Mouse (Mus musculus): ENCODE measurements around the gene Vangl1.

Vangl1 gene

GRCm38 (mm10) chr3:102145645-102146386 lies 58.7 kb downstream of the Vangl1 start:
- in situ Hi-C loops (cut with MboI; ENCODE audit: unreplicated experiment in 2 of 2): no loop called here

GRCm38 (mm10) chr3:102144401-102144800 lies 60.1 kb downstream of the Vangl1 start:
- in situ Hi-C loops (cut with MboI; ENCODE audit: unreplicated experiment in 2 of 2): no loop called here

GRCm38 (mm10) chr3:102143536-102143935 lies 61.0 kb downstream of the Vangl1 start:
- in situ Hi-C loops (cut with MboI; ENCODE audit: unreplicated experiment in 2 of 2): no loop called here

- in situ Hi-C loops (cut with MboI; ENCODE audit: unreplicated experiment in 2 of 2): no loop called here
These were observed 61.5 kb downstream of the Vangl1 start for GRCm38 (mm10) chr3:102142947-102143346.

- in situ Hi-C loops (cut with MboI; ENCODE audit: unreplicated experiment in 2 of 2): no loop called here
These were observed 62.6 kb downstream of the Vangl1 start for GRCm38 (mm10) chr3:102141893-102142292.

GRCm38 (mm10) chr3:102141451-102141850 lies 63.0 kb downstream of the Vangl1 start:
- in situ Hi-C loops (cut with MboI; ENCODE audit: unreplicated experiment in 2 of 2): no loop called here

GRCm38 (mm10) chr3:102140606-102141005 lies 63.9 kb downstream of the Vangl1 start:
- in situ Hi-C loops (cut with MboI; ENCODE audit: unreplicated experiment in 2 of 2): no loop called here

- in situ Hi-C loops (cut with MboI; ENCODE audit: unreplicated experiment in 2 of 2): no loop called here
These were observed 65.6 kb downstream of the Vangl1 start for GRCm38 (mm10) chr3:102138899-102139298.

- in situ Hi-C loops (cut with MboI; ENCODE audit: unreplicated experiment in 2 of 2): no loop called here
These were observed 67.3 kb downstream of the Vangl1 start for GRCm38 (mm10) chr3:102137158-102137557.

- in situ Hi-C loops (cut with MboI; ENCODE audit: unreplicated experiment in 2 of 2): no loop called here
These were observed 68.9 kb downstream of the Vangl1 start for GRCm38 (mm10) chr3:102135389-102136113.

GRCm38 (mm10) chr3:102131627-102132324 lies 72.7 kb downstream of the Vangl1 start:
- in situ Hi-C loops (cut with MboI; ENCODE audit: unreplicated experiment in 2 of 2): no loop called here

- in situ Hi-C loops (cut with MboI; ENCODE audit: unreplicated experiment in 2 of 2): no loop called here
These were observed 74.0 kb downstream of the Vangl1 start for GRCm38 (mm10) chr3:102130478-102130877.

GRCm38 (mm10) chr3:102128242-102128641 lies 76.3 kb downstream of the Vangl1 start:
- in situ Hi-C loops (cut with MboI; ENCODE audit: unreplicated experiment in 2 of 2): no loop called here

GRCm38 (mm10) chr3:102127114-102127513 lies 77.4 kb downstream of the Vangl1 start:
- in situ Hi-C loops (cut with MboI; ENCODE audit: unreplicated experiment in 2 of 2): no loop called here

- in situ Hi-C loops (cut with MboI; ENCODE audit: unreplicated experiment in 2 of 2): no loop called here
These were observed 78.9 kb downstream of the Vangl1 start for GRCm38 (mm10) chr3:102125546-102125945.

GRCm38 (mm10) chr3:102123654-102124053 lies 80.8 kb downstream of the Vangl1 start:
- in situ Hi-C loops (cut with MboI; ENCODE audit: unreplicated experiment in 2 of 2): no loop called here

- in situ Hi-C loops (cut with MboI; ENCODE audit: unreplicated experiment in 2 of 2): no loop called here
These were observed 82.4 kb downstream of the Vangl1 start for GRCm38 (mm10) chr3:102122046-102122445.

GRCm38 (mm10) chr3:102120947-102121346 lies 83.5 kb downstream of the Vangl1 start:
- in situ Hi-C loops (cut with MboI; ENCODE audit: unreplicated experiment in 2 of 2): no loop called here

GRCm38 (mm10) chr3:102111979-102112599 lies 92.4 kb downstream of the Vangl1 start:
- in situ Hi-C loops (cut with MboI; ENCODE audit: unreplicated experiment in 2 of 2): no loop called here

- in situ Hi-C loops (cut with MboI; ENCODE audit: unreplicated experiment in 2 of 2): no loop called here
These were observed 96.3 kb downstream of the Vangl1 start for GRCm38 (mm10) chr3:102108201-102108600.

All from v-Abl transformed pro-B cells (cell line).